Mouse (Mus musculus) hematopoietic stem cell, adult 5-6 weeks (primary cell): ENCODE measurements at regions not wholly inside any gene's neighbourhood (a gene's known extent, or its start where the extent isn't known, plus 50 kb on each side); places are given as distances from the start of the nearest gene placed in this dataset.
A peak's percentile ranks its signal among the peaks of the same experiment; 100 is the strongest.

Experiments used
- ATAC-seq, 2 experiments: fragments of 125-278 bp in 1 of 2; replicated peaks in 1 of 2; 2 replicates each; pipeline ENCODE4 v1.8.0; 2016 to 2017; ENCODE audit warnings: inconsistent platforms in 2 of 2, mild to moderate bottlenecking in 2 of 2, moderate number of reproducible peaks in 2 of 2, low read depth in 1 of 2, moderate TSS enrichment in 1 of 2; ENCODE audit not compliant: low FRiP score in 2 of 2, poor library complexity in 2 of 2, severe bottlenecking in 2 of 2, insufficient read depth in 1 of 2, low TSS enrichment in 1 of 2

- no peak for ATAC-seq
Observed at GRCm38 (mm10) chr3:128520671-128521103, 624.6 kb upstream of the Fam241a start.

GRCm38 (mm10) chr3:128519913-128520316, 623.8 kb upstream of the Fam241a start:
- ATAC-seq, result no peak

GRCm38 (mm10) chr3:128518806-128519205, 622.7 kb upstream of the Fam241a start:
- no peak for ATAC-seq

- ATAC-seq, result no peak
Observed at GRCm38 (mm10) chr3:128471111-128471510, 575.0 kb upstream of the Fam241a start.

- ATAC-seq, result no peak
Observed at GRCm38 (mm10) chr3:128429706-128430105, 533.6 kb upstream of the Fam241a start.

- ATAC-seq, result no peak
Observed at GRCm38 (mm10) chr3:128415568-128415967, 519.4 kb upstream of the Fam241a start.

GRCm38 (mm10) chr3:128413481-128413880, 517.4 kb upstream of the Fam241a start:
- no peak for ATAC-seq

- no peak for ATAC-seq
Observed at GRCm38 (mm10) chr3:128412157-128412556, 516.0 kb upstream of the Fam241a start.

- no peak for ATAC-seq
Observed at GRCm38 (mm10) chr3:128394805-128395204, 498.7 kb upstream of the Fam241a start.

GRCm38 (mm10) chr3:128380579-128380978, 484.5 kb upstream of the Fam241a start:
- ATAC-seq, result no peak

- ATAC-seq, result no peak
Observed at GRCm38 (mm10) chr3:128369521-128370127, 473.5 kb upstream of the Fam241a start.

- no peak for ATAC-seq
Observed at GRCm38 (mm10) chr3:128362310-128362709, 466.2 kb upstream of the Fam241a start.

- peak; percentile 62 to 78; a peak in 3 of 4 replicates for ATAC-seq
Observed at GRCm38 (mm10) chr3:128349123-128349522, 453.0 kb upstream of the Fam241a start.

GRCm38 (mm10) chr3:128347782-128348574, 451.9 kb upstream of the Fam241a start:
- no peak for ATAC-seq

- ATAC-seq, result no peak
Observed at GRCm38 (mm10) chr3:128337508-128337907, 441.4 kb upstream of the Fam241a start.

GRCm38 (mm10) chr3:128337031-128337430, 440.9 kb upstream of the Fam241a start:
- ATAC-seq, result peak; percentile 99

GRCm38 (mm10) chr3:128327677-128328076, 431.6 kb upstream of the Fam241a start:
- ATAC-seq, result no peak

- ATAC-seq, result no peak
Observed at GRCm38 (mm10) chr3:128301312-128301711, 405.2 kb upstream of the Fam241a start.

GRCm38 (mm10) chr3:128298110-128298509, 402.0 kb upstream of the Fam241a start:
- ATAC-seq, result no peak
